Mouse (Mus musculus) spleen, embryonic (tissue): ENCODE measurements around the gene Agap1.

Source experiments
- CTCF ChIA-PET: fragments of 350-600 bp; sonication (Branson Sonifier 250); formaldehyde crosslinking; loops from one replicate; lab custom pipeline; 2022; lab: Charles Lee

Gene Agap1

GRCm38 (mm10) chr1:89899036-89899435, 444.4 kb downstream of the Agap1 start:
- CTCF ChIA-PET: no interaction called here

- CTCF ChIA-PET: no interaction called here
These were observed 445.3 kb downstream of the Agap1 start for GRCm38 (mm10) chr1:89899761-89900445.

GRCm38 (mm10) chr1:89901381-89901780, 446.8 kb downstream of the Agap1 start:
- CTCF ChIA-PET: no interaction called here

- CTCF ChIA-PET: no interaction called here
These were observed 447.6 kb downstream of the Agap1 start for GRCm38 (mm10) chr1:89902236-89902635.

DNA sequence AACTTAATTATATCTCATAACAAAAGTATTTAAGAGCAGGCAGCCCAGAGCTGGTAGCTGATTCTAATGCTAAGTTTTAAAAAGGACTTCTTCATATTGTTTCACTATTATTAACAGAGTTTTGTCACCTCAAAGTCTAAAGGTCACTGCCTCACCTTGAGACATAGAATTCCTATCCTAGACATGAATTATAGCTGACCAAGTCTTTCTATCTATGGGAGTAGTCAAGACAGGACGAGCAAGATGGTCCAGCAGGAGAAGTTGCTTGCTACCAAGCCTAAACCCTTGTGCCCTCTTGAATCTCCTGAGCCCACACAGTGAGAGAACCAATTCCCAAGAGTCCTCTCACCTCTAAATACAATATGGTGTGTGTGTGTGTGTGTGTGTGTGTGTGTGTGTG, 448.0 kb downstream of the Agap1 start:
- CTCF ChIA-PET: no interaction called here

DNA sequence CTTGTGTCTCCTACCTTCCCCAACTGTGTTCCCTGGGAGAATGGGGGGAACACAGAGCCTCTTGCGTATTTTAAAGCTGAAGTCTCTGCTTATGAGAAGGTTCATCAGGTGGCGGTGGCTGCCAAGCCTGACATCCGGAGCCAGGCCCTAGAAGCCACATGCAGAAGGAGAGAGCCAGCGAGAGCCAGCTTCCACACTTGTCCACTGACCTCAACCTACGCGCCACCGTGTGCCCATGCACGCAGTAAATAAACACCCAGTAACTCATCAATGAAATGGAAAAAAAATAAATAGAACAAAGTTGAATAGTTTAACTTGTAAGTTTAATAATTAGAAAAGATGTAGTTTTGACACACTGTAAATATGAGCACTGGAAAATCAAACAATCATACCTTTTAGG, 455.2 kb downstream of the Agap1 start:
- CTCF ChIA-PET: no interaction called here

DNA sequence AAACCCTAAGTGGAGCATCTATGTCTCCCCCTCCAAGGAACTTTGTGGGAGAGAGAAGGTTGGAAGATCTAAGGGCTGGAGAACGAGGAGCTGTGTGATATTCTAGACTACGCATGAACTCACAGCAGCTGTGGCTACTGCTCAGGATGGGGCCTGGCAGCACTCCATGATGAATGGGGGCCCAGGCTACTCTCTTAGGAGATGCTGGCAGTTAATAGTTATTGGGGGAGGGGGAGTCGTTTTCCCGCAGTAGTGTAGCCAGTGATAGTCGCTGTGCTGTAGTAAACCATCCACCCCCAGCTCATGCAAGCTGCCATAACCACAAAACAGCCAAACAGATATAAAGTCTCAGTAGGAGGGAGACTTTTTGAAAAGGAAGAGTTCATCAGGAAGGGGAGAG, 457.8 kb downstream of the Agap1 start:
- CTCF ChIA-PET: no interaction called here

DNA sequence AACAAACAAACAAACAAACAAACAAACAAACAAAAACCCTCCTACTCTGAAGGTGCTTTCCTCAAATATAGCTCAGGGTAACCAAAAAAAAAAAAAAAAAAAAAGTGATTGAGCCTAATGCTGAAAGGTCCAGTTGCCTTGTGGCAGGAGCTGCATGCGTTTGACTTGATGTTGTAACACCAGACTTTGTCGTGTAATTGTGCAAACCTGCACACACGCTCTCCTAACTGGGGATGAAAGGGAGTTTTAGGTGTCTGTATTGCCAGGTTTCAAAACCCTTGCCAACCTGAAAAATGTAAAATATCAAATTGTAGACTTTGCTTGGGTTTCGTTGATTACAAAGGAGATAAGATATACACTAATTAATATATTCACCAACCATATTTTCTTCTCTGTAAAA, 459.0 kb downstream of the Agap1 start:
- CTCF ChIA-PET: interaction anchor here (0.7 kb wide), 1 partner anchor 51 kb away, joined by 3 read pairs; no protein-coding TSS in a partner anchor

- CTCF ChIA-PET: no interaction called here
These were observed 463.5 kb downstream of the Agap1 start for GRCm38 (mm10) chr1:89918111-89918510.

- CTCF ChIA-PET: no interaction called here
These were observed 464.6 kb downstream of the Agap1 start for GRCm38 (mm10) chr1:89919206-89919605.

DNA sequence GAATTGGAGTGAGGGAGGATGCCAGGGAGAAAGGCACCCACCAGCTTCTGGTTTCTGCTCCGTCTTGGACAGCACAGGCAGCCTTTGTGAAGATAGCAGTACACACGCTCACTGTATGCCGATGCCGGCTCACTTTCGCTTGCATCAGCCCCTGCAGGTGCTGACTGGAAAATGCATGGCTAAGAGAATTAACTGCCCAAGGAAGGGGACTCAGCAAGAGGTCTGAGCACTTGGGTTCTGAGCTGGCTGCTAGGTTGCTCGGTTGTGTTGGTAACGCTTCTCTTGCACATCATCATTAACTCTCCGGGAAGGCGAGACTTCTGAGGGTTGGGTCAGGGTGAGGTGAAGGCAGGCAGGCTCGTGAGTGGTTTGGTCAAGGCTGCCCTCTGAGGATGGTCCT, 467.2 kb downstream of the Agap1 start:
- CTCF ChIA-PET: no interaction called here

DNA sequence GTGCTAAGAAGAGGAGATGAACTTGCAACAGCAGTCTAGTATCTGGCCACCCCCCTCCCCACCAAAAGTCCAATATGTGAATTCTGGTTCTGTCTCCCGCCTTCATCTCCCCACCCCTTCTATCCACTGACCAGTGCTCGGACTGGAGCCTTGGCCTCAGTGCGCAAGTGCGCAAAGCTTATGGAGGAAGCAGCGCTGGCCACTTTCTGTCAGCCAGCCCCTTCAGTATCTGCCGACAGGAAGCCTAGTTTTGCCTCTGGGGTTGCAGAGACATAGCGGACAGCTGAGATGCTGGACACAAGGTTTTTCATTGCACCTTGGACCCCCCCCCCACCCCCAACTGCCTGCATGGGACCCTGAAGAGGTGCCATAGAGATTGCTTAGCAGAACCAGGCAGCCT, 467.7 kb downstream of the Agap1 start:
- CTCF ChIA-PET: no interaction called here

- CTCF ChIA-PET: no interaction called here
These were observed 468.5 kb downstream of the Agap1 start for GRCm38 (mm10) chr1:89922883-89923641.

- CTCF ChIA-PET: no interaction called here
These were observed 469.0 kb downstream of the Agap1 start for GRCm38 (mm10) chr1:89923642-89924020.

DNA sequence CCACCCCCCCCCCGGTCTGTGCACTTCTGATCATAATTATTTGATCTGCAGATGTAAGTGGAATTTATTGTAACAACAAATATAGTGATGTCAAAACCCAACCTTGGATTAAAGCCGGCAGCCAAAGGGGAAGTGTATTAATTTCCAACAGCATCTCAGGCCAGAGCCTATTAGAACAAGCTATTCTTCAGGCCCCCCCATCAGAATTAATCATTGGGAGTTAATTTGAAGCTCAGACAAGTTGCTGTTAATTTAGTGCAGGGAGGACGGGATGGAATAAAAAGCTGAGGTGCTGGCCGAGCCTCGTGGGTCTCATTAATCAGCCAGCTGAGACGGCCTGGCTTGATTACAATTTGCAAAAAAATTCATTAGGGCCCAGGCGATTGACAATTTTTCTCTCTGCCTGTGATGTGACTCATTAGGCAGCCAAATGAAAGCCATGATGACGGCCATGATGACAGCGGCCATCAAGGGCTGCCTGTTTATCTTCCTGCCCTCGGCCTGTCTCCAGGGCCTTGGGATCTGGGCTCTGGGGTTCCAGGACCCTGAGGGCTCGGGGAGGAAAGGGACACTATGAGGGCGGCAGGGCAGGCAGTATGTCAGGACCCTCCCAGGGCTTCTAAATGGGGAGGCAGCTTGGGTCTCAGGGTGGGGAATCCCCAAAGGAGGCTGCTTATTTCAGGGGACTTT, 471.0 kb downstream of the Agap1 start:
- CTCF ChIA-PET: no interaction called here

DNA sequence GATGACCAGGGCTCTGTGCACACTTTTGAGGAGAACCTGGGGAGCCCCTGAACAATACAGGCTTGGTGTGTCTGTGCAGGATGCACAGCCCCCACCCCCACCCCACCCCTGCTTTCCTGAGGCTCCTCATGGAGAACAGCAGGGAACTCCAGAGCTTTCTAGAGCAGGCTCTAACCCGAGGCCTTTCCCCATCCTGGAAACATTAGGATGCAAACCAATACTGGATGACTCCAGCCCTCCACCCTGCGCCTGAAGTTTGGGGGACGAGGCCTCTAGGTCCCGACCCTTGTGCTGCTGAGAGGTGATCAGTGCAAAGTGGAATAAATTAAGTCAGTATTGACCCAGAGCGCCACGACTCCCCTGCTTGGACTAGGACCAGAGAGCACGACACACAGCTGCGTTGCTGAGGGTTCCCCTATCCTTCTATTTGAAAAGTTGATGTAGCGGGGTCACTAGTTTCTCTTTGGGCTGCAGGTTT, 472.0 kb downstream of the Agap1 start:
- CTCF ChIA-PET: no interaction called here

DNA sequence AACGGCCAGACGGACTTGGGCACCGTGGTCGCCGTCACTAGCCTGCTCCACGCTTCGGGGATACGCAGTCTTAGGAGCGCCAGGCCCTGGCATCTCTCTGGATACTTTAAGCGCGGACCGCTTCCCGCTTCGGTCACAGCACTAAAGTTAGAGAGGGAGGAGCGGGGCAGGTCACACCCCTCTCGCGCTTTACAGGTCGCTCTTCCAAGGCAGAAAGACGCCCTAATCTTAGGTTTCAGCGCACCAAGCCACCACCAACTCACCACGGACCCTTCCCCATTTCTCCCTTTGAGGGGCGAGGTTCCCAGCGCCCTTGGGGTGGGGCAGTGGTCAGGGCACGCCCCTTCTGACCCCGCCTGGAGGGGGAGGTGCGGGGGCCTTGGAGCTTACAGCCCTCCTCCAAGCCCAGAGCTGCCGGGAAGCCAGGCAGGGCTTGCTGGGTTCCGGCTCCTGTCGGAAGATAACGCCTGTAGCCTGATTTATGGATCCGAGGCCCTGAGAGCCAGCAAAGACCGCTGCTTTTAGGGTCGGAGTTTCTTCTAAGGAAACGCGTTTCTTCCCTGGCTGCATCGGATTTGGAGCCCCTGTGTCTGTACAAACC, 472.6 kb downstream of the Agap1 start:
- CTCF ChIA-PET: no interaction called here

- CTCF ChIA-PET: no interaction called here
These were observed 474.1 kb downstream of the Agap1 start for GRCm38 (mm10) chr1:89928676-89929075.

DNA sequence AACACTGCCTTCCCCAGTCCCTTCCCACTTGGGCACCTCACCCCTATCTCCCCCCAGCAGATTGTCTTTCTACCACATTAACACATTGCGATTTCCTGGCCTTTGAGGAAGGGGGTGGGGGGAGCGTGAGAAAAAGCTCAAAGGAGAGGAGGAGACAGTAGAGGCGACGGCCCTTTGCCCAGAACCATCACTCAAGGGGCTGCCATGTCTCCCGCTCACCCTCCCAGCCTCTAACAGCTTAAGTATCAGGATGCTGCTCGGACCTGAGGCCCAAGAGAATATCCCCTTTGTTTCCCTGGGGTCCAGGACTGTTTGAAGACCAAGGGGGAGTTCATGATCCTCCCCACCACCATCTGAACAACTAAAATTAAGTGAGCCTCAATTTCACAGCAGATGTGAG, 474.6 kb downstream of the Agap1 start:
- CTCF ChIA-PET: no interaction called here

DNA sequence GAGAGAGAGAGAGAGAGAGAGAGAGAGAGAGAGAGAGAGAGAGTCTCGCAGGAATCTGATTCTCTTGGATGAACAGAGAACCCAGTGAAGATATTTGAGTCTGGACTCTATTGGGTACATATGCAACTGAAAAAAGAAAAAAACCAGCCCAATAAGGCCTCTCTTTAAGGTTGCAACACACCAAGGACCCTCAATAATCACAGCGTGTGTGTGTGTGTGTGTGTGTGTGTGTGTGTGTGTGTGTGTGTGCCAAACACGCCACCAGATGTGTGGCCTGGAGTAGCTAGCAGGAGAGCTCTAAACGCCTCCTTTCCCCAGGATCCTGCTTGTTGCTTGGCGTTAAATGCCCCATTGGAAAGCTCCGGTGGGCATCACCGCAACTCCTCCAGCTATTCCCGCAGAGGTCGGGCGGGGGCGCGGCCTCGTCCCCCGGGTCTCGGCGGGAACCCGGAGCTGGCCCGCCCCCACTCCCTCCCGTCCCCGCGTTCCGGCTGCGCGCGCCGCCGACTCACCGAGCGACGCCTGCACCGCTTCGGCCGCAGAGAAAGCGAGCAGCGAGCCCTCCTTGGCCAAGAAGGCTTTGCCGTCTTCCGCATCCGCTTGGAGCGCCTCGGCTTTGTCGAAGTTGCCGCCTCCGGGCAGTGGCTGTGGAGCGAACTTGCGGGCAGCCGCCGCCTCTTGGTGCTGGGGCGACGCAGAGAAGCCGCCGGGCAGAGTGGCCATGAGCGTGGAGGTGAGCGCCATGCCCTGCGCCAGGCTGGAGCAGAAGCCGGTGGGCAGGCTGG, 475.3 kb downstream of the Agap1 start:
- CTCF ChIA-PET: no interaction called here

- CTCF ChIA-PET: no interaction called here
These were observed 475.9 kb downstream of the Agap1 start for GRCm38 (mm10) chr1:89930551-89930950.
